Mouse (Mus musculus): ENCODE results near the gene Vezt. TPM values are rescaled to one million over a fixed set of nuclear protein-coding genes. Genes with fewer than 3 reads are reported as not detected.

The Vezt gene
- total and polyA plus RNA-seq, 3 experiments, result 17.2 to 21.2 (median 18.0) TPM

Other genes with a start within 250 kb of the Vezt start
- gene Usp44, start 204.3 kb downstream of the Vezt start, total RNA-seq (2012; rRNA removed), result 17.8 and 28.2 TPM in 2 replicates
- 4.6 and 4.9 TPM in 2 replicates for gene Usp44, start 204.3 kb downstream of the Vezt start, total RNA-seq (2014; rRNA removed)
- 2.7 and 2.9 TPM in 2 replicates for gene Usp44, start 204.3 kb downstream of the Vezt start, polyA plus RNA-seq (2012; ENCODE audit: insufficient read length, low read depth)
- 183 and 217 TPM in 2 replicates for gene Metap2, start 138.7 kb downstream of the Vezt start, total RNA-seq (2012; rRNA removed)
- gene Metap2, start 138.7 kb downstream of the Vezt start, total RNA-seq (2014; rRNA removed), result 211 and 225 TPM in 2 replicates
- 710 and 994 TPM in 2 replicates for gene Metap2, start 138.7 kb downstream of the Vezt start, polyA plus RNA-seq (2012; ENCODE audit: insufficient read length, low read depth)
- gene Fgd6, start 184 bp upstream of the Vezt start, total RNA-seq (2012; rRNA removed), result 5.0 and 7.2 TPM in 2 replicates
- 3.0 and 3.3 TPM in 2 replicates for gene Fgd6, start 184 bp upstream of the Vezt start, total RNA-seq (2014; rRNA removed)
- 4.7 and 5.0 TPM in 2 replicates for gene Fgd6, start 184 bp upstream of the Vezt start, polyA plus RNA-seq (2012; ENCODE audit: insufficient read length, low read depth)
- gene Nr2c1, start 112.2 kb upstream of the Vezt start, total RNA-seq (2012; rRNA removed), result 3.6 and 3.9 TPM in 2 replicates
- 5.4 and 5.7 TPM in 2 replicates for gene Nr2c1, start 112.2 kb upstream of the Vezt start, total RNA-seq (2014; rRNA removed)
- gene Nr2c1, start 112.2 kb upstream of the Vezt start, polyA plus RNA-seq (2012; ENCODE audit: insufficient read length, low read depth), result 6.5 TPM in 2 replicates
- gene Ndufa12, start 162.9 kb upstream of the Vezt start, total RNA-seq (2012; rRNA removed), result 340 and 390 TPM in 2 replicates
- gene Ndufa12, start 162.9 kb upstream of the Vezt start, total RNA-seq (2014; rRNA removed), result 344 and 367 TPM in 2 replicates
- gene Ndufa12, start 162.9 kb upstream of the Vezt start, polyA plus RNA-seq (2012; ENCODE audit: insufficient read length, low read depth), result 215 and 231 TPM in 2 replicates

Measured in CH12.LX (cell line).